Comparison of ENCODE assay signal across 7 mouse cellular contexts in the genomic region with DNA sequence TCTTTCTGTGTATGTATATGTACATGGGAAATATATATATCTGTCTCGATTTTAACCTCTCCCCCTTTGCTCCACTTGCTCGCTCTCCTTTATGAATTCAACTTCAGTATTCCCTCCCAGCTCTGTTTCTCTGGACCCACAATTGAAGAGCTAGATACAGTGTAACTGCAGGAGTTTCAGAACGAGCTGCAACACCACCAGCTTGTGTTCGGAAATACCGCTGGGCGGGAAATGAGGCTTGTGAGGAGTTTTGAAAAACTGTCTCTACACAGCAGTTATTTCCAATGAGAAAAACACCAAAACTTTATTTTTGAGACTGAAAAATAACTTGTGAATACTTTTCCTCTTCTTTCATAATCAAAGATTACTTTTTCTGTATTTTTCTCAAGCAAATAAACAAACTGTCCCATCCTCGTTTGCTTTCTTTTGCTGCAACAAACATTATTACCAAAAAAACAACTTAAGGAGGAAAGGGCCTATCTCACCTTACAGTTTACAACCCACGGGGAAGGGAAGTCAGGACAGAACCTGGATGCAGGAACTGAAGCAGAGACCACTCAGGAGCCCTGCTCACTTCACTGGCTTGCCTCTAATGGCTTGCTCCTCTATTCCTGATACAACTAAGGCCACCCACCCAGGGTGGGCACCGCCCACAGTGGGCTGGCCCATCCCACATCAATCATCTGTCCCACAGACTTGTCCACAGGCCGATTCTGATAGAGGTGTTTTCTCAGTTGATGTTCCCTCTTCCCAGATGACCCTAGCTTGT. TPM values are rescaled to one million over a fixed set of nuclear protein-coding genes. Genes with fewer than 3 reads are reported as not detected.
DNase-seq lines count a peak whose midpoint lies in the region; ATAC-seq and TF ChIP-seq lines count a peak whose summit lies in the region.

No protein-coding gene starts in this region.

- H3K27me3 ChIP-seq in midbrain, embryonic 10.5 days (ENCODE audit: low read depth, poor library complexity, severe bottlenecking) = no peaks in the 10 kb centered on the region
- H3K27me3 ChIP-seq in midbrain, postnatal 0 days (ENCODE audit: insufficient read depth, low read length) = no peaks in the 10 kb centered on the region
- H3K27me3 ChIP-seq in testis, adult 2 months (ENCODE audit: control insufficient read depth, insufficient read depth, low read length) = no peaks in the 10 kb centered on the region

- no peak for TF ChIP-seq CTCF in midbrain, postnatal 0 days (IDR thresholded peaks at IDR 0.05)
- no peak for TF ChIP-seq CTCF in testis, adult 2 months (IDR thresholded peaks at IDR 0.05; ENCODE audit: control insufficient read depth, insufficient read depth, insufficient replicate concordance, low read depth, low read length)

- WGBS in midbrain, embryonic 10.5 days = 62% methylated on average over 10 of the region's 10 CpGs
- WGBS in midbrain, postnatal 0 days = 59% methylated on average over 10 of the region's 10 CpGs

- DNase-seq in midbrain, embryonic 10.5 days (ENCODE audit: low spot score) = peak; percentile 27
- DNase-seq in midbrain, postnatal 0 days (ENCODE audit: low spot score) = no peak
- DNase-seq in cerebellum, adult 9-11 months = peak; percentile 53
- DNase-seq in liver = peak; percentile 81
- DNase-seq in layer of hippocampus, adult 9-10 months (ENCODE audit: low spot score) = no peak
- DNase-seq in thymus, postnatal 14 days = no peak

- H3K9ac ChIP-seq in midbrain, postnatal 0 days (replicated peaks; ENCODE audit: low read length, poor library complexity, severe bottlenecking) = no peak overlapping the region

- H3K27ac ChIP-seq in midbrain, embryonic 10.5 days (replicated peaks) = peak overlapping the region; percentile 98; the same call in 1 of the 2 replicates
- no peak overlapping the region for H3K27ac ChIP-seq in midbrain, postnatal 0 days (ENCODE audit: low read depth, low read length)
- no peak overlapping the region for H3K27ac ChIP-seq in testis, adult 2 months (ENCODE audit: control insufficient read depth, insufficient read depth, low read depth, low read length)

- H3K4me2 ChIP-seq in midbrain, postnatal 0 days (ENCODE audit: low read depth, low read length, poor library complexity, severe bottlenecking) = no peak overlapping the region; the same call in 1 of the 2 replicates

- no peaks in the 10 kb centered on the region for H3K9me3 ChIP-seq in midbrain, embryonic 10.5 days (replicated peaks)
- H3K9me3 ChIP-seq in midbrain, postnatal 0 days (ENCODE audit: low read length) = no peaks in the 10 kb centered on the region

- H3K4me3 ChIP-seq in midbrain, embryonic 10.5 days = no peak overlapping the region
- no peak overlapping the region for H3K4me3 ChIP-seq in midbrain, postnatal 0 days (ENCODE audit: low read depth, low read length)
- H3K4me3 ChIP-seq in testis, adult 2 months (ENCODE audit: control insufficient read depth, low read depth, low read length) = peak overlapping the region; percentile 42

- no peak for TF ChIP-seq POLR2A in testis, adult 2 months (IDR thresholded peaks at IDR 0.05; ENCODE audit: control insufficient read depth, low read depth, low read length)

- H3K36me3 ChIP-seq in midbrain, embryonic 10.5 days = no peaks in the 10 kb centered on the region
- no peaks in the 10 kb centered on the region for H3K36me3 ChIP-seq in midbrain, postnatal 0 days (ENCODE audit: insufficient read depth, low read length)
- H3K36me3 ChIP-seq in testis, adult 2 months (ENCODE audit: control insufficient read depth, insufficient read depth, low read length) = no peaks in the 10 kb centered on the region

- H3K4me1 ChIP-seq in midbrain, embryonic 10.5 days = peaks cover 37% of the 10 kb centered on the region
- H3K4me1 ChIP-seq in midbrain, postnatal 0 days (ENCODE audit: insufficient read depth, low read length) = peaks cover 8% of the 10 kb centered on the region; the same call in 1 of the 2 replicates
- H3K4me1 ChIP-seq in testis, adult 2 months (ENCODE audit: control insufficient read depth, insufficient read depth, low read length) = peaks cover 14% of the 10 kb centered on the region

- ATAC-seq in midbrain, postnatal 0 days (ENCODE audit: low FRiP score) = no peak

RNA-seq across cellular contexts. Expression of gene Rev1, which starts 1.3 kb away (rescaled TPM):
- polyA plus RNA-seq in midbrain, embryonic 10.5 days (2016; fragmentation: Nextera tagmentation; extraction: Ambion mirVana) = 32.9 and 36.7 TPM in 2 replicates
- total RNA-seq in midbrain, postnatal 0 days (2014; rRNA removed) = 32.6 and 40.8 TPM in 2 replicates
- 26.4 and 28.0 TPM in 2 replicates for polyA plus RNA-seq in midbrain, postnatal 0 days (2015; fragmentation: Nextera tagmentation; extraction: Ambion mirVana)
- polyA plus RNA-seq in testis, adult 2 months (2012; rRNA removed) = 20.0 and 21.3 TPM in 2 replicates

Comparison
In these comparisons a context has a peak if more than half of its experiments do, and no peak if none do; other contexts are left out.
1. DNase-seq: peak in midbrain, embryonic 10.5 days (single experiment), cerebellum, adult 9-11 months (single experiment) and liver (single experiment); none in midbrain, postnatal 0 days (single experiment), layer of hippocampus, adult 9-10 months (single experiment) and thymus, postnatal 14 days (single experiment).